Mouse (Mus musculus): ENCODE measurements around the gene Tmem239.

The Tmem239 gene

DNA sequence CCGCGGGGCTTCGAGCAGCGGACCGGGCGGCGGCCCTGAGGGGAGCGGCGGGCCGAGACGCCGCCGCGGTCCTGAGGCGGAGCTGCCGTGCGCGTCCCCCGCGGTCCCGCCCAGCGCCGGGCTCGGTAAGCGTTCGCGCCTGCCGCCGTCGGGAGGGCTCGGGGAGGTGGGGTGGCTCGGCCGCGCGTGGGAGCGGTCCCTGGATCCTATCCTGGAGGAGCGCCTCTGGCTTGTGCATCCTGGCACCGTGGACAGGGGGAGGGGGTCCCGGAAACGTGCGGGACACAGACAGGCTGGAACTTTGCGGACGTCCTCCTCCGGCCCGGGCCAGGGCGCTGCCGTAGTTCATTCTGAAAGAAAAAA, 44.1 kb downstream of the Tmem239 start:
- DNase-seq (ENCODE audit: low read depth, low spot score): no peak

DNA sequence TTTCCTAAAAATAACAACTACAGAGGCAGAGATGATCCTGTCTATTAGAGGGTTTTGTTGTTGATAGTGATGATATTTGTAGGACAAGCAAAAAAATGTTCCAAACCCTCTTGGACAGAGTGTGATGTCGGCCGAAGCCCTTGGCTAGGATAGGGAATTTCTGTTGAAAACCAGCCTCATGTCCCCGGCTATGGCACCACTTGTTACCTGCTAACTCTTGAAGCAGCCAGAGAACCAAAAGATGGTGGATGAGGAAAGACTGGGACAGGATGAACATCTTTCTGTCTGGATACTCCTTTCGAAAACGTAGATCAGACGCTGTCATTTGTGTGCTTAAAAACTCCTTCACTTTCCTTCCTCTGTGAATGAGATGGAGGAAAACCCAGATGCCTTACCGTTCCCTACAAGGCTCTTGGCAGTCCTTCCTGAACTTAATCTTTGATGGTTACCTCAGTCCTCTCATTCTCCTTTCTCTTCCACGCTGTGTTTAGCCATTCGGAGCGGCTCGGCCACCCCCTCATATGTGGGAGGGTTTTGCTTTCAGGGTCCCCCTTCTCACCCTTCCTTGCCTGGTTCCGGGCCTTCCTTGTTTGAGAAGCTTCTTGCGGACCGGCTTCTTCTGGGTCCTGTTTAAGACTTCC, 44.9 kb downstream of the Tmem239 start:
- DNase-seq (ENCODE audit: low read depth, low spot score): no peak

DNA sequence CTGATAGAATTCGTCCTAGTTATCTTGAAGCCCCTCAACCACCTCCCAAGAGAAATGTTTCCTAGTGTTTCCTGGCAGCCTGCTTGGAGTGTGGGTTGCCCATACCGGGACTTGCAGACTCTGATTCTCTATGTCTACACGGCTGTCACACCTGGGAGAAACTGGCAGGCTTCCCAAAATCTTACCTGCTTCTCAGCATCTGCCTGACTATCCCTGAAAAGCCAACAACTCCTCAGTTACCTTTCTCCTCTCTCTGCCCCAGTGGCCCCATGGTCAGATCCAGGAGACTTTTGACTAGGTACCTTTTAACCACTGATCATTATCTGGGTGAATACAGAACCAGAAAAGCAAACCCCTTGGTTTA, 45.4 kb downstream of the Tmem239 start:
- no peak for DNase-seq (ENCODE audit: low read depth, low spot score)

DNA sequence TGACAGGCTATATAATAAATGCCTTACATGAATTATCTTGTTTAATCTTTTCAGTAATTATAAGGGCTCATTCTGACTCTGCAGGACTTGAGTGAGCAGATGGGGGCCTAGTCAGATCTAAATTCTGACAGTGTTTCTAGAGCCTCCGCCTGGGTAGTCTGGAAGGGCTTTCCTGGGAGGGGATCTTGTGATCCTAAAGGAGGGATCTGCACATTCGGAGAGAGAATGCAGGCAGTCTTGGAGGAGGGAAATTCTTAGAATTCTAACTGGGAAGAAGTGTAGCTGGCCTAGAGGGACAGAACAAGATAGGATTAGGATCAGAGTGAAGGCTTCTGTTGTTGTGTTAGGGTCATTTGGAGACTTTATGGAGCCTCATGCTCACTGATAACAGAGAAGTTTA, 46.0 kb downstream of the Tmem239 start:
- no peak for DNase-seq (ENCODE audit: low read depth, low spot score)

DNA sequence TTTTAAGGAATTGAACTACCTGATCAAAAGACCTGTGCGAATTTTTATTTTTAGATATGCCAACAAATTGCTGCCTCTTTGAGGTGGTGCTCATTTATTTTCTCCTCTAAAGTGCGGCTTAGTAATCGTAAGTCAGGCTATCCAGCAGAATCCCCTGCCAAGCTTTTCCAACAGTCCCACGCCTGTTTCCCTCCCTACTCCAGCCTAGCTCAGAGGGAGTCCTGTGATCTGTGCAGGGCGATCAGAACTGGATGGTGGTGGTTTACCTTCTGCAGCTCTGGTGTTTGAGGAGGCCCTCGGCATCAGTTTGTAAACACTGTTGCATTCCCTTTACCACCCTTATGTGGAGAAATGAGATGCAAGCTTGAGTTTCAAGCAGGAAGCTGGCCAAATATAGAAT, 47.1 kb downstream of the Tmem239 start:
- DNase-seq (ENCODE audit: low read depth, low spot score): no peak

DNA sequence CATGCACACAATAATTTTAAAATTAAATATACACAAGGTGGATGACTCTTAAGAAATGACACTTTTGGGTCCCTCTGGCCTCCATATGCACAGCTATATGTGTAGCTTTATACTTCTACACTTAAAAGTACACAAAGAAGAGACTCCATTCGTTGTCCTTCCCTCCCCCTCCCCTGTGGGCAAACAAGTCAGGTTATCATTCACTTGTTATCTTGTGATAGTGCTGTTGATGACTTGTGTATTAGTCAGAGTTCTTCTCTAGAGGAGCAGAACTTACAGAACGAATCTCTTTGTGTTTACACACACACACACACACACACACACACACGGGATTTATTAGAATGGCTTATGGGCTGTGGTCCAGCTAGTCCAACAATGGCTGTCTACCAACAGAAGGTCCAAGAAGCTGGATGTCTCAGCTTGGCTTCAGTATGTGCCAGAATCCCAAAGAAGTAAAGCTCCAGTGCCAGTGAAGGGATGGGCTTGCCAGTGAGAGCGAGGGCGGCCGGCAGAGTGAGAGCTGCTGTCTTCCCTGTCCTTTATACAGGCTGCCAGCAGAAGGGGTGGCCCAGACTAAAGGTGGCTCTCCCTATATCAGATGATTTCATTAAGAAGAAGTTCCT, 48.6 kb downstream of the Tmem239 start:
- DNase-seq (ENCODE audit: low read depth, low spot score): no peak
